Mouse (Mus musculus) CD4-positive naive resting alpha-beta T cell, adult 76 days (primary cell): ENCODE measurements around the gene Il17d. TPM values are rescaled to one million over a fixed set of nuclear protein-coding genes. Genes with fewer than 3 reads are reported as not detected.

Experiments
- total RNA-seq: library from RNA; stranded (reverse); gene quantifications from one replicate; pipeline ENCODE4 v1.2.4, GENCODE M21; 2023

Il17d gene
- not detected for total RNA-seq

DNA sequence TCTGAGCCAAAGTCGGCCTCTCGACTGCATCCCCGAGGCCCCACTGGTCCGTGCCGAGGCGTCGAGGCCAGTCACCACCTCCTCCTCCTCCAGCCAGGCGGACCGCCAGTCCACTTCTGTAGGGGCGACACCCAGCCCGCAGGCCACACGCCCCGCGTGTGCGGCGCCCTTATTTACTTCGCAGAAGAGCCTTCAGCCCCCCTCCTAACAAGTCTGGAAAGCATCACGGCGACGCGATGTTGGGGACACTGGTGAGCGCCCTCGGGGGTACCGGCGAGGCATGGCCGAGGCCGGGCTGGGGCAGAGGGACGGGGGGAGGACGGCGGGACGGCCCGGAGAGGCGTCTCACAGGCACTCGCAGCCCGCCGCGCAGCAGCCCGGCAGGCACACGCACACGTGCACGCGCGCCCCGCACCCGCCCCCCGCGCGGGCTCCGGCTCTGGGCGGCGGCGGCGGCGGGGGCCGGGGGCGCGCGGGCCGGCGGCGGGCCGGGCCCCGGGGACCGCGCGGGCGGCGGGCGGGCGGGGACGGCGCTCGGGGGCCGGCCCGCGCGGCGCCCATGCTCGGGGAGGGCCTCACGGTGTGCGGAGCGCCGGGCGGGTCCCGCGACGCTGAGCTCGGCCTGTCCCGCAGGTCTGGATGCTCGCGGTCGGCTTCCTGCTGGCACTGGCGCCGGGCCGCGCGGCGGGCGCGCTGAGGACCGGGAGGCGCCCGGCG, at the start of gene Il17d:
Gene Il17d, plus strand, starts transcription at position 107 of the 717 bp plus-strand sequence.

DNA sequence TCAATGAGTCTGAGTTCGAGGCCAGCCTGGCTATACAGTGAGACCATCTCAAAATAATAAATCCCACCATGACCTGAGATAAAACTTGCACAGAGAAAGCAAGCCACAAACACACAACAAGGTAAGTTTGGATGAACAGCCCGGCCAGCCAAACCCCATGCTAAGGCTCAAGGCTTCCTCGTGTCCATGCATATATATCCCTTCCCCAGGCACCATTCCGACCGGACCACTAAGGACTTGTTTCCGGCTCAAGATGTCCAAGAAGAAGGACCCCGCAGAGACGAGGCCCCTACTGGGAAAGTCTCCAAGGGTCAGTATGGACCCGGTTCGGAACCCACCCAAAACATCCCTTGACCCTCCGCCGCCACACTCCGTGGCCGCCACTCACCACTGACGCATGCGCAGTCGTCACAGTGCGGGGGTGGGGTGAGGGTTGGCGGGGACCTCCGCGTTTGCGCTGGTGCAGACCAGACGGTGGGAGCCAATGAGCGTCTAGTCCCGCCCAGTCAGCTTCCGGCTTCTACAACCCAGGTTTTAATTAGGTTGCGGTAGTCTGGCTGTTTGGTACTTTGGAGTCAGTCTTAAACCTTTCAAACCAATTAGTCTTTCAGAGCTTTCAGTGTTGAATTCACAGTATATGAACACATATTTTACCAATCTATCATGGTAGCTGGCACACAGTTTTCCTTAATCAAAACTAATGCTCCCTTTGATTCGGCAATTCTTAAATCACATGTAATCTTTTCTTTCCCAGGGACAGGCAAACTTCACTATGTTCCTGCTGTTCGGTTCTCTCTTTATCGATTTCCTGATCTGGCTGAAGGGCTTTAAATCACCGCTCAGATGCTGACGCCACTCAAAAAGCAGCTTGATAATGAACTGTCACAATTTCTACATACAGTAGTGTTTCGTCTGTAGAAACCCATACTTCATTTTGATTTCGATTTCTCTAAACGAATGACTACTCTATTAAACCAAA, 46.9 kb downstream of the Il17d start, which contains the start of gene Eef1akmt1:
Gene Eef1akmt1, minus strand, starts transcription at position 458 of the 979 bp plus-strand sequence.

Other genes starting within 250 kb of the Il17d start
- 11.2 TPM for gene Cryl1, start 126.2 kb upstream of the Il17d start, total RNA-seq
- 5.3 TPM for gene Ift88, start 100.7 kb upstream of the Il17d start, total RNA-seq
- gene Eef1akmt1, start 46.8 kb downstream of the Il17d start, total RNA-seq = 8.8 TPM
- 43.1 TPM for gene Xpo4, start 140.7 kb downstream of the Il17d start, total RNA-seq
- gene Gm49361, start 221.3 kb downstream of the Il17d start, total RNA-seq = not detected
- gene Lats2, start 233.6 kb downstream of the Il17d start, total RNA-seq = 67.6 TPM